Mouse (Mus musculus): ENCODE data around the gene Itpr3. TPM values are rescaled to one million over a fixed set of nuclear protein-coding genes. Genes with fewer than 3 reads are reported as not detected.

Gene Itpr3
- total RNA-seq, 4 experiments from 2014 or later, result 1.4 to 2.8 (median 2.0) TPM

GRCm38 (mm10) chr17:27139304-27139703 lies 82.2 kb downstream of the Itpr3 start:
- no peak for DNase-seq (ENCODE audit: low spot score in 2 of 2)

- DNase-seq (ENCODE audit: low spot score in 2 of 2), result no peak
Observed at GRCm38 (mm10) chr17:27140262-27140661, 83.2 kb downstream of the Itpr3 start.

GRCm38 (mm10) chr17:27141971-27142450 lies 84.9 kb downstream of the Itpr3 start:
- DNase-seq (ENCODE audit: low spot score in 2 of 2), result peak; percentile 52 to 63

GRCm38 (mm10) chr17:27144152-27144551 lies 87.0 kb downstream of the Itpr3 start:
- DNase-seq (ENCODE audit: low spot score in 2 of 2), result no peak

GRCm38 (mm10) chr17:27146323-27146923 lies 89.3 kb downstream of the Itpr3 start:
- no peak for DNase-seq (ENCODE audit: low spot score in 2 of 2)

- no peak for DNase-seq (ENCODE audit: low spot score in 2 of 2)
Observed at GRCm38 (mm10) chr17:27150871-27151270, 93.8 kb downstream of the Itpr3 start.

- no peak for DNase-seq (ENCODE audit: low spot score in 2 of 2)
Observed at GRCm38 (mm10) chr17:27151411-27151810, 94.3 kb downstream of the Itpr3 start.

GRCm38 (mm10) chr17:27152976-27153723 lies 96.0 kb downstream of the Itpr3 start:
- peak in 1 of 2 experiments; percentile 63 for DNase-seq (ENCODE audit: low spot score in 2 of 2)

- peak; percentile 83 for DNase-seq (ENCODE audit: low spot score in 2 of 2)
Observed at GRCm38 (mm10) chr17:27153773-27154193, 96.7 kb downstream of the Itpr3 start.

GRCm38 (mm10) chr17:27154256-27154655 lies 97.2 kb downstream of the Itpr3 start:
- peak; percentile 62 to 85 for DNase-seq (ENCODE audit: low spot score in 2 of 2)

- no peak for DNase-seq (ENCODE audit: low spot score in 2 of 2)
Observed at GRCm38 (mm10) chr17:27154881-27155280, 97.8 kb downstream of the Itpr3 start.

- DNase-seq (ENCODE audit: low spot score in 2 of 2), result no peak
Observed at GRCm38 (mm10) chr17:27155752-27156151, 98.6 kb downstream of the Itpr3 start.

- DNase-seq (ENCODE audit: low spot score in 2 of 2), result peak in 1 of 2 experiments; percentile 27
Observed at GRCm38 (mm10) chr17:27158439-27158838, 101.3 kb downstream of the Itpr3 start.

- DNase-seq (ENCODE audit: low spot score in 2 of 2), result peak; percentile 70 to 79
Observed at GRCm38 (mm10) chr17:27159169-27159568, 102.1 kb downstream of the Itpr3 start.

GRCm38 (mm10) chr17:27160905-27161304 lies 103.8 kb downstream of the Itpr3 start:
- peak; percentile 72 to 84 for DNase-seq (ENCODE audit: low spot score in 2 of 2)

GRCm38 (mm10) chr17:27165054-27165773 lies 108.1 kb downstream of the Itpr3 start:
- peak in 1 of 2 experiments; percentile 52 for DNase-seq (ENCODE audit: low spot score in 2 of 2)

GRCm38 (mm10) chr17:27166901-27167300 lies 109.8 kb downstream of the Itpr3 start:
- DNase-seq (ENCODE audit: low spot score in 2 of 2), result peak; percentile 54 to 57

GRCm38 (mm10) chr17:27167545-27167944 lies 110.4 kb downstream of the Itpr3 start, which contains the start of gene Ip6k3:
TSS of gene Ip6k3 (minus strand) at chr17:27167795.
- DNase-seq (ENCODE audit: low spot score in 2 of 2), result peak; percentile 57 to 76

GRCm38 (mm10) chr17:27168569-27168968 lies 111.5 kb downstream of the Itpr3 start:
- no peak for DNase-seq (ENCODE audit: low spot score in 2 of 2)

GRCm38 (mm10) chr17:27169952-27170695 lies 113.0 kb downstream of the Itpr3 start:
- DNase-seq (ENCODE audit: low spot score in 2 of 2), result peak in 1 of 2 experiments; percentile 48

GRCm38 (mm10) chr17:27171121-27171520 lies 114.0 kb downstream of the Itpr3 start:
- no peak for DNase-seq (ENCODE audit: low spot score in 2 of 2)
